Mouse (Mus musculus): ENCODE results near the gene Ocln. TPM values are rescaled to one million over a fixed set of nuclear protein-coding genes. Genes with fewer than 3 reads are reported as not detected.

Ocln gene
- polyA plus RNA-seq, 1 experiment from 2014 or later, result 96.4 TPM

- Histone ChIP-seq H3K4me2 (ENCODE audit: low read depth, low read length) (peak overlapping the region; percentile 63), H3K27ac (ENCODE audit: low read length) (peak overlapping the region; percentile 92), H3K4me1 (ENCODE audit: control insufficient read depth, insufficient read depth, low read length) (no peaks in the 10 kb centered on the region; the same call in 1 of the 2 replicates), H3K27me3 (replicated peaks; ENCODE audit: control insufficient read depth, insufficient read depth, low read length) (peaks cover 22% of the 10 kb centered on the region), H3K9ac (ENCODE audit: low read depth, low read length) (peak overlapping the region; percentile 84), H3K9me3 (ENCODE audit: control insufficient read depth, low read length) (no peaks in the 10 kb centered on the region), H3K36me3 (ENCODE audit: control insufficient read depth, insufficient read depth, low read length) (no peaks in the 10 kb centered on the region), H3K4me3 (ENCODE audit: low read length) (peak overlapping the region; percentile 69)
- ATAC-seq, result peak; percentile 28
- WGBS, result 0% methylated on average over 41 of the region's 41 CpGs
Observed at GRCm38 (mm10) chr13:100551371-100552008, 1.0 kb downstream of the Ocln start.

- no peaks in the 10 kb centered on the region for H3K9me3 ChIP-seq (ENCODE audit: control insufficient read depth, low read length)
- H3K9ac ChIP-seq (ENCODE audit: low read depth, low read length), result no peak overlapping the region
- no peak overlapping the region for H3K4me3 ChIP-seq (ENCODE audit: low read length)
- no peak for ATAC-seq
- H3K4me2 ChIP-seq (ENCODE audit: low read depth, low read length), result no peak overlapping the region
- H3K36me3 ChIP-seq (ENCODE audit: control insufficient read depth, insufficient read depth, low read length), result no peaks in the 10 kb centered on the region
- no peak overlapping the region for H3K27ac ChIP-seq (ENCODE audit: low read length)
- 82% methylated on average over 5 of the region's 5 CpGs for WGBS
- peaks cover 16% of the 10 kb centered on the region for H3K27me3 ChIP-seq (replicated peaks; ENCODE audit: control insufficient read depth, insufficient read depth, low read length)
- H3K4me1 ChIP-seq (ENCODE audit: control insufficient read depth, insufficient read depth, low read length), result no peaks in the 10 kb centered on the region; the same call in 1 of the 2 replicates
Observed at GRCm38 (mm10) chr13:100547269-100547668, 5.2 kb downstream of the Ocln start.

- Histone ChIP-seq H3K36me3 (ENCODE audit: control insufficient read depth, insufficient read depth, low read length) (no peaks in the 10 kb centered on the region), H3K9me3 (ENCODE audit: control insufficient read depth, low read length) (no peaks in the 10 kb centered on the region), H3K27me3 (replicated peaks; ENCODE audit: control insufficient read depth, insufficient read depth, low read length) (peaks cover 5% of the 10 kb centered on the region), H3K4me1 (ENCODE audit: control insufficient read depth, insufficient read depth, low read length) (no peaks in the 10 kb centered on the region), H3K9ac (ENCODE audit: low read depth, low read length) (no peak overlapping the region), H3K4me2 (ENCODE audit: low read depth, low read length) (no peak overlapping the region), H3K27ac (ENCODE audit: low read length) (no peak overlapping the region; the same call in 1 of the 2 replicates), H3K4me3 (ENCODE audit: low read length) (no peak overlapping the region)
- no peak for ATAC-seq
- 65% methylated on average over 3 of the region's 3 CpGs for WGBS
Observed at GRCm38 (mm10) chr13:100545510-100545909, 7.0 kb downstream of the Ocln start.

- peak overlapping the region; percentile 81 for H3K27ac ChIP-seq (ENCODE audit: low read length)
- H3K9ac ChIP-seq (ENCODE audit: low read depth, low read length), result no peak overlapping the region
- no peaks in the 10 kb centered on the region for H3K36me3 ChIP-seq (ENCODE audit: control insufficient read depth, insufficient read depth, low read length)
- H3K4me1 ChIP-seq (ENCODE audit: control insufficient read depth, insufficient read depth, low read length), result no peaks in the 10 kb centered on the region
- H3K4me2 ChIP-seq (ENCODE audit: low read depth, low read length), result no peak overlapping the region
- no peaks in the 10 kb centered on the region for H3K27me3 ChIP-seq (replicated peaks; ENCODE audit: control insufficient read depth, insufficient read depth, low read length)
- 45% methylated on average over 4 of the region's 4 CpGs for WGBS
- no peak overlapping the region for H3K4me3 ChIP-seq (ENCODE audit: low read length)
- no peaks in the 10 kb centered on the region for H3K9me3 ChIP-seq (ENCODE audit: control insufficient read depth, low read length)
- ATAC-seq, result peak; percentile 80
Observed at GRCm38 (mm10) chr13:100544220-100544662, 8.3 kb downstream of the Ocln start.

- Histone ChIP-seq H3K27me3 (replicated peaks; ENCODE audit: control insufficient read depth, insufficient read depth, low read length) (no peaks in the 10 kb centered on the region), H3K9ac (ENCODE audit: low read depth, low read length) (no peak overlapping the region; the same call in 1 of the 2 replicates), H3K36me3 (ENCODE audit: control insufficient read depth, insufficient read depth, low read length) (no peaks in the 10 kb centered on the region), H3K4me1 (ENCODE audit: control insufficient read depth, insufficient read depth, low read length) (no peaks in the 10 kb centered on the region), H3K27ac (ENCODE audit: low read length) (peak overlapping the region; percentile 92), H3K4me3 (ENCODE audit: low read length) (peak overlapping the region; percentile 1; the same call in 1 of the 2 replicates), H3K9me3 (ENCODE audit: control insufficient read depth, low read length) (no peaks in the 10 kb centered on the region), H3K4me2 (ENCODE audit: low read depth, low read length) (peak overlapping the region; percentile 34)
- peak; percentile 90 for ATAC-seq
- 54% methylated on average over 10 of the region's 10 CpGs for WGBS
Observed at GRCm38 (mm10) chr13:100543011-100543767, 9.3 kb downstream of the Ocln start.

GRCm38 (mm10) chr13:100536149-100536548, 16.4 kb downstream of the Ocln start:
- H3K4me1 ChIP-seq (ENCODE audit: control insufficient read depth, insufficient read depth, low read length), result 0 out of 2 replicates have a peak, but pooled peaks cover 3% of the 10 kb centered on the region
- H3K27ac ChIP-seq (ENCODE audit: low read length), result no peak overlapping the region
- no peaks in the 10 kb centered on the region for H3K9me3 ChIP-seq (ENCODE audit: control insufficient read depth, low read length)
- no peaks in the 10 kb centered on the region for H3K27me3 ChIP-seq (replicated peaks; ENCODE audit: control insufficient read depth, insufficient read depth, low read length)
- no peaks in the 10 kb centered on the region for H3K36me3 ChIP-seq (ENCODE audit: control insufficient read depth, insufficient read depth, low read length)
- WGBS, result 66% methylated on average over 3 of the region's 3 CpGs
- no peak overlapping the region for H3K4me2 ChIP-seq (ENCODE audit: low read depth, low read length)
- ATAC-seq, result no peak
- H3K9ac ChIP-seq (ENCODE audit: low read depth, low read length), result no peak overlapping the region
- no peak overlapping the region for H3K4me3 ChIP-seq (ENCODE audit: low read length)

GRCm38 (mm10) chr13:100532788-100533365, 19.6 kb downstream of the Ocln start:
- Histone ChIP-seq H3K4me1 (ENCODE audit: control insufficient read depth, insufficient read depth, low read length) (0 out of 2 replicates have a peak, but pooled peaks cover 3% of the 10 kb centered on the region), H3K9me3 (ENCODE audit: control insufficient read depth, low read length) (peaks cover 4% of the 10 kb centered on the region; the same call in 1 of the 2 replicates), H3K9ac (ENCODE audit: low read depth, low read length) (no peak overlapping the region), H3K27me3 (replicated peaks; ENCODE audit: control insufficient read depth, insufficient read depth, low read length) (no peaks in the 10 kb centered on the region), H3K27ac (ENCODE audit: low read length) (peak overlapping the region; percentile 83), H3K4me3 (ENCODE audit: low read length) (no peak overlapping the region), H3K36me3 (ENCODE audit: control insufficient read depth, insufficient read depth, low read length) (no peaks in the 10 kb centered on the region), H3K4me2 (ENCODE audit: low read depth, low read length) (peak overlapping the region; percentile 30)
- peak; percentile 94 for ATAC-seq
- WGBS, result 33% methylated on average over 6 of the region's 6 CpGs

- Histone ChIP-seq H3K36me3 (ENCODE audit: control insufficient read depth, insufficient read depth, low read length) (no peaks in the 10 kb centered on the region), H3K4me1 (ENCODE audit: control insufficient read depth, insufficient read depth, low read length) (peaks cover 15% of the 10 kb centered on the region), H3K27ac (ENCODE audit: low read length) (peak overlapping the region; percentile 58; the same call in 1 of the 2 replicates), H3K27me3 (replicated peaks; ENCODE audit: control insufficient read depth, insufficient read depth, low read length) (no peaks in the 10 kb centered on the region), H3K9me3 (ENCODE audit: control insufficient read depth, low read length) (peaks cover 4% of the 10 kb centered on the region; the same call in 1 of the 2 replicates), H3K4me2 (ENCODE audit: low read depth, low read length) (no peak overlapping the region), H3K4me3 (ENCODE audit: low read length) (no peak overlapping the region), H3K9ac (ENCODE audit: low read depth, low read length) (peak overlapping the region; percentile 40; the same call in 1 of the 2 replicates)
- WGBS, result 35% methylated on average over 6 of the region's 6 CpGs
- peak; percentile 11; the same call in 1 of the 2 replicates for ATAC-seq
Observed at GRCm38 (mm10) chr13:100526649-100527038, 25.9 kb downstream of the Ocln start.
